Mouse (Mus musculus) lung, postnatal 25 days (tissue): ENCODE results near the gene Spats2l.

ENCODE experiments used
- DNase-seq: peaks from one replicate; pipeline ENCODE4 v3.0.0; 2022; ENCODE audit warnings: low spot score

Gene Spats2l

DNA sequence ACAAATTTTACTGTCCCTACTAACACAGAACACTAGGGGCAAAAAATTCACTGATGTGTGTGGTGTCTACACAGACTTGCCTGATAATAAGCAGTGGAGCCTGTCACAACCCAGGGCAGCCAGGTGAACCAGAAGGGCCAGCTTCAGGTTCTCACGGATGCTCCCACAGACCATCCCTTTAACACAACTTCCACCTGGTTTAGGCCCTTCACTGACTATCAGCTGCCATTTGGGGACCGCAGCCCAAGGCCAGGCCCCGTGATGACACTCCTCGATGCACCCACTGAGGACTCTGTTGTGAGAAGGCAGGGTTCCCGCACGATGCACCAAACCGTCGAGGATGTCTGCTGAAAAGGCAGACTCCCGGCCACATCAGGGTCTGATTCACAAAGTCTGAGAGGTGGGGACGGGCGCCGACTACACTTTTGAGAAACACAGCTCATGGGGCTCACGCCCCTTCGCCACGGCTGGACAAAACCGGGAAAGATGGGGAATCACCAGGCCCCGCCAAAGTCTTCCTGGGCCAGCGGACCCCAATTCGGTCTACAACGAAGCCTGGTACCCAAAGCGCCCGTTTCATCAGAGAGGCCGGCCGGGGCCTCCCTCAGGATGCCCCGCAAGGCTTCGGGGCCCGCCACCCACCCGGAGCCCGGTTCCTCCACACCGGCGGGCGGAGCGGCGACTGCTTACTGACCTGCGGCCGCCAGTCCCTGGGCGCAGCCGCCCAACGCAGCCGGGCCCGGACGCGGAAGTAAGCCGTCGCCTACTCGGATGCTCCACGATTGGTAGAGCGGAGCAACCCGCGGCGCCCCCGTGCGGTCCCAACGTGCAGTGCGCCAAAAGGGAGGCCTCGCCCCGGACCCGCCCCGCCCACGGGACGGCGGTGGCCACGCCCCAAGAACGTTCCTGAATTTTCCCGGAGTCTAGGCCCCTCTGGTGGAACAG lies 195.6 kb downstream of the Spats2l start:
- DNase-seq = peak; percentile 96

GRCm38 (mm10) chr1:57971588-57971987 lies 197.6 kb downstream of the Spats2l start:
- no peak for DNase-seq

GRCm38 (mm10) chr1:57976860-57977259 lies 202.9 kb downstream of the Spats2l start:
- DNase-seq = no peak

DNA sequence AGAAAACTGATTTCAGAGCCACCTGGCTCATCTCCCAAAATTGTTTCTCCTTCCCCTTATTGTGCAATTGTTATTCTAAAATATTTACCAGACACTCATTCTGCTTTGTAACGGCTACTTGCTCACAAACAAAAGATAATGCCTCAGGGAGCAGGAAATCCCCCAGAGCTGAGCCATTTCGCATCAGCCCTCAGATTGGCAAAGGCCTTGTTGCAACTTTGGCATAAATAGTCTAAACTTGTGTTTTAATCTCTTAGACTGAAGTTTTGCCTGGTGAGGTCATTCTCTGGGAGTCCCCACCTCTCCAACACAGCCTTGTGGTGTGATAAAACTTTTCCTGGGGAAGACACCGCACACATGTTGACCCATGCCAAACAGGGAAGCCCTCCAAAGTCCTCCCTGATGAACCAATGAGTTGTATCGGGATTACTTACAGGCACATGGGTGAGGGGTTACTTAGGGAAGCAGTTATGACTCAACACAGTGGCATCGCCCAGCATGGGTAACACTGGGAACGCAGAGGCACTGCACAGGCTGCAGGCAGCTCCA lies 215.2 kb downstream of the Spats2l start:
- peak; percentile 21 for DNase-seq

GRCm38 (mm10) chr1:57991277-57991676 lies 217.3 kb downstream of the Spats2l start:
- no peak for DNase-seq

DNA sequence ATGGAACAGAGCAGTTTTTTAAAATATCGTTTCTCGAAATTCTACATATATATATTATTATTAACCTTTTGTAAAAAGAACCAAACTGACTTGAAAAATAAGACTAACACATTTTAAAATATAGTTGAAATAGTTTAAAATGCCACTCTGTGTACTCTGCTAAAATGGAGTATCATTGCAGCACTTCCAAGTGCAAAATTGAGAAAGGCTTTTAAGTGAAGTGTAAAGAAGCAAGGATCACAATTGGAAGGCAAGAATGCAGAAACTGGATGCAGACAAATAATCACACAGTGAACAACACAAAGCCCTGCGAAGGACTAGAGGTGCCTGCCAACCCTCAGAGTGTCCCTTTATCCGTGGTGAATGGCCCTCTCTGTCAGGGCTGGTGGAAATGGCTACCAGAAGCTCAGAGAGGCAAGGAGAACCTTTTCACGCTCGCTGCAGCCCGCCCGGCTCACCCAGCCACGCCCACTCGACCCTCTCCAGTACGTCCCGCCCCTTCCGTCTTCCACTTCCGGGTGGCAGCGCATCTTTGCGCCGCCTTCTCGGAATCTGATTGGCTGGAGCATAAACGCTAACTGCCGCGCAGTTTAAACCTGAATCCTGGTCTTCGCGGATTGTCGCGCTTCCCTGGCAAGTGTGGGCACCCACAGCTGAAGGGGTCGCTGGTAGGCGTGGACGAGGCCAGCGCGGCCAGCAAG lies 221.6 kb downstream of the Spats2l start, which contains the start of gene Sgo2a:
Sgo2a (plus strand) TSS at position 540 of the 701 bp plus-strand sequence.
- peak; percentile 93 for DNase-seq

DNA sequence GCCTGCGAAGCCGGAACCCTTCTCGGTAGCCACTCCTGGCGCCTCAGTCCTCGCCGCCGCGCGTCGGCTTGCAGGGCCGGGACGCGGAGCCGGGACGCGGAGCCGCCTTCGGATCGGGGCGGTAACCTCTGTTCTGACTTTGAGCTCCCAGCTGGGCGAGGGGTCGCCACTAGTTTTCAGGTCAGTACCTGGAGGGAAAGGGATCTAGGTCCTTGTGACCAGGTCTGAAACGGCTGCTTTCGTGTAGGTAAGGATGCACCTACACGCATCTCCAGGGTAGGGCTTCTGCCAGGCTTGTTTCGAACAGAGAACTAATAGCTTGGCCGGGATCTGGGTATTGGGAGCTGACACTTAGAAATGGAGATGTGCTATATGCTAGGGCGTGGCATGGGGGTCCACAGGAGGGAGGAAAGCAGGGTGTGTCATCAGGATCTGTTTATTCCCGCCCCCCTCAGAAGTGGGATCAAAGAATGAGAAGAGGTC lies 222.2 kb downstream of the Spats2l start:
- DNase-seq = no peak
